Mouse (Mus musculus): ENCODE data around the gene Agbl4. TPM values are rescaled to one million over a fixed set of nuclear protein-coding genes. Genes with fewer than 3 reads are reported as not detected.

Agbl4 gene
- polyA plus RNA-seq, 1 experiment from 2014 or later: 2.1 TPM

GRCm38 (mm10) chr4:111682793-111683192 lies 1285.3 kb downstream of the Agbl4 start:
- no peak overlapping the region for H3K27ac ChIP-seq
- peaks cover 4% of the 10 kb centered on the region for H3K4me1 ChIP-seq
- 65% methylated on average over 3 of the region's 3 CpGs for WGBS
- H3K9ac ChIP-seq: no peak overlapping the region
- H3K9me3 ChIP-seq (replicated peaks): no peaks in the 10 kb centered on the region
- H3K4me2 ChIP-seq (replicated peaks): no peak overlapping the region
- no peak for ATAC-seq (ENCODE audit: low FRiP score)
- no peak overlapping the region for H3K4me3 ChIP-seq
- H3K36me3 ChIP-seq: no peaks in the 10 kb centered on the region
- no peaks in the 10 kb centered on the region for H3K27me3 ChIP-seq

- no peak for ATAC-seq (ENCODE audit: low FRiP score)
Measured at GRCm38 (mm10) chr4:111683843-111684242, 1286.4 kb downstream of the Agbl4 start.

GRCm38 (mm10) chr4:111685951-111686350 lies 1288.5 kb downstream of the Agbl4 start:
- Histone ChIP-seq H3K4me3 (no peak overlapping the region), H3K36me3 (no peaks in the 10 kb centered on the region), H3K27ac (no peak overlapping the region), H3K4me1 (peaks cover 4% of the 10 kb centered on the region), H3K27me3 (no peaks in the 10 kb centered on the region), H3K4me2 (replicated peaks) (no peak overlapping the region), H3K9ac (no peak overlapping the region), H3K9me3 (replicated peaks) (no peaks in the 10 kb centered on the region)
- no peak for ATAC-seq (ENCODE audit: low FRiP score)
- WGBS: 75% methylated on average over 2 of the region's 2 CpGs

More at GRCm38 (mm10) chr4:111683843-111684242, 1286.4 kb downstream of the Agbl4 start:
- H3K9ac ChIP-seq: no peak overlapping the region
- H3K4me2 ChIP-seq (replicated peaks): no peak overlapping the region
- 84% methylated on average over 5 of the region's 5 CpGs for WGBS
- H3K4me3 ChIP-seq: no peak overlapping the region
- H3K36me3 ChIP-seq: no peaks in the 10 kb centered on the region
- H3K9me3 ChIP-seq (replicated peaks): no peaks in the 10 kb centered on the region
- H3K27me3 ChIP-seq: no peaks in the 10 kb centered on the region
- no peak overlapping the region for H3K27ac ChIP-seq
- H3K4me1 ChIP-seq: peaks cover 4% of the 10 kb centered on the region

GRCm38 (mm10) chr4:111686951-111687350 lies 1289.5 kb downstream of the Agbl4 start:
- Histone ChIP-seq H3K4me1 (peaks cover 4% of the 10 kb centered on the region), H3K9ac (no peak overlapping the region), H3K4me3 (no peak overlapping the region), H3K9me3 (replicated peaks) (no peaks in the 10 kb centered on the region), H3K27me3 (no peaks in the 10 kb centered on the region), H3K27ac (no peak overlapping the region), H3K36me3 (no peaks in the 10 kb centered on the region), H3K4me2 (replicated peaks) (peak overlapping the region; percentile 35)
- ATAC-seq (ENCODE audit: low FRiP score): peak; percentile 66
- WGBS: 8% methylated on average over 9 of the region's 9 CpGs

GRCm38 (mm10) chr4:111687613-111688012 lies 1290.2 kb downstream of the Agbl4 start:
- peak overlapping the region; percentile 36 for H3K4me2 ChIP-seq (replicated peaks)
- no peaks in the 10 kb centered on the region for H3K27me3 ChIP-seq
- H3K36me3 ChIP-seq: no peaks in the 10 kb centered on the region
- no peaks in the 10 kb centered on the region for H3K9me3 ChIP-seq (replicated peaks)
- WGBS: 18% methylated on average over 6 of the region's 6 CpGs
- H3K9ac ChIP-seq: no peak overlapping the region
- no peak overlapping the region for H3K27ac ChIP-seq
- no peak for ATAC-seq (ENCODE audit: low FRiP score)
- H3K4me3 ChIP-seq: no peak overlapping the region
- H3K4me1 ChIP-seq: peaks cover 4% of the 10 kb centered on the region

GRCm38 (mm10) chr4:111691057-111691543 lies 1293.6 kb downstream of the Agbl4 start:
- no peak overlapping the region for H3K27ac ChIP-seq
- no peaks in the 10 kb centered on the region for H3K27me3 ChIP-seq
- no peak overlapping the region for H3K4me3 ChIP-seq
- H3K36me3 ChIP-seq: no peaks in the 10 kb centered on the region
- H3K4me1 ChIP-seq: peaks cover 4% of the 10 kb centered on the region
- peak; percentile 59 for ATAC-seq (ENCODE audit: low FRiP score)
- no peak overlapping the region for H3K4me2 ChIP-seq (replicated peaks)
- WGBS: 56% methylated on average over 5 of the region's 5 CpGs
- no peaks in the 10 kb centered on the region for H3K9me3 ChIP-seq (replicated peaks)
- no peak overlapping the region for H3K9ac ChIP-seq

GRCm38 (mm10) chr4:111701381-111701780 lies 1303.9 kb downstream of the Agbl4 start:
- ATAC-seq (ENCODE audit: low FRiP score): no peak
- Histone ChIP-seq H3K9me3 (replicated peaks) (no peaks in the 10 kb centered on the region), H3K4me1 (no peaks in the 10 kb centered on the region), H3K4me2 (replicated peaks) (no peak overlapping the region), H3K27me3 (no peaks in the 10 kb centered on the region), H3K9ac (no peak overlapping the region), H3K36me3 (no peaks in the 10 kb centered on the region), H3K4me3 (no peak overlapping the region), H3K27ac (no peak overlapping the region)
- 77% methylated on average over 1 of the region's 1 CpGs for WGBS

- Histone ChIP-seq H3K36me3 (no peaks in the 10 kb centered on the region), H3K4me2 (replicated peaks) (no peak overlapping the region), H3K4me3 (no peak overlapping the region), H3K9me3 (replicated peaks) (no peaks in the 10 kb centered on the region), H3K27ac (no peak overlapping the region), H3K9ac (no peak overlapping the region), H3K4me1 (no peaks in the 10 kb centered on the region), H3K27me3 (no peaks in the 10 kb centered on the region)
- no peak for ATAC-seq (ENCODE audit: low FRiP score)
- WGBS: 77% methylated on average over 2 of the region's 2 CpGs
Measured at GRCm38 (mm10) chr4:111704126-111704525, 1306.7 kb downstream of the Agbl4 start.

- no peak overlapping the region for H3K4me2 ChIP-seq (replicated peaks)
- H3K9ac ChIP-seq: no peak overlapping the region
- 79% methylated on average over 3 of the region's 3 CpGs for WGBS
- H3K4me1 ChIP-seq: no peaks in the 10 kb centered on the region
- H3K36me3 ChIP-seq: no peaks in the 10 kb centered on the region
- H3K9me3 ChIP-seq (replicated peaks): no peaks in the 10 kb centered on the region
- H3K27me3 ChIP-seq: no peaks in the 10 kb centered on the region
- ATAC-seq (ENCODE audit: low FRiP score): no peak
- no peak overlapping the region for H3K27ac ChIP-seq
- H3K4me3 ChIP-seq: no peak overlapping the region
Measured at GRCm38 (mm10) chr4:111704975-111705374, 1307.5 kb downstream of the Agbl4 start.

Other genes starting within 250 kb of the Agbl4 start
- gene Elavl4, start 45.8 kb upstream of the Agbl4 start, polyA plus RNA-seq (2016; fragmentation: Nextera tagmentation; extraction: Ambion mirVana): 280 and 297 TPM in 2 replicates